Mouse (Mus musculus) retina, postnatal 1 day (tissue): ENCODE measurements at regions not wholly inside any gene's neighbourhood (a gene's known extent, or its start where the extent isn't known, plus 50 kb on each side); places are given as distances from the start of the nearest gene placed in this dataset.

Source experiments
- DNase-seq: peaks from one replicate; pipeline ENCODE4 v3.0.0-alpha.2; 2012

- DNase-seq = no peak
Observed at GRCm38 (mm10) chr12:25378036-25378645, 281.2 kb upstream of the Id2 start.

GRCm38 (mm10) chr12:25376451-25376850 lies 279.5 kb upstream of the Id2 start:
- peak; percentile 68 for DNase-seq

- DNase-seq = no peak
Observed at GRCm38 (mm10) chr12:25367541-25367940, 270.6 kb upstream of the Id2 start.

DNA sequence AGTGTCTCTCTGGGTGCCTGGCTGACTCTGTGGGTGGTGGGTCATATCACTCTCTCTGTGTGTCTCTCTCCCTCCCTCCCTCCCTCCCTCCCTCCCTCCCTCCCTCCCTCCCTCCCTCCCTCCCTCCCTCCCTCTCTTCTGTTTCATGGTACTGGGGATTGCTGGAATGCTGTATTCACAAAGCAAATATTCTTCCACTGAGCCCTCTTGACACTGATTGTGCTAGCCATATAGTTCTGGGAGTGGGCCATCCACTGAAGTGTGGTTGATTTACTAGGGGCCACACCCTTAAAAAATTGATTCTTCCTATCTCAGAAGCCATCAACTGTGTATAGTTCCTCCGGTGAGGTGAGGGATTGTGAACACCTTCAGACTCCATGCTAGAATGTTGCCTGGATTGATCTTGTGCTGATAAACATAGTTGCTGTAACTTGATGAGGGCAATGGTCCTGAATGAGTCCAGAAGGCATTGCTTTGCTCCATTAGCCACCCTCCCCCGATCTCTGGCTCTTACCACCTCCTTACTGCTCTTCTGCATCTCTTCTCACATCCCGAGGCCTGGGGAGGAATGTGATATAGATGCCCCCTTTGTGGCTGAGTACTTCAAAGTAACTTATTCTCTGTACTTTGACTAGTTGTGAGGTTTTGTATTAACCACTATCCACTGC lies 268.8 kb upstream of the Id2 start:
- no peak for DNase-seq

GRCm38 (mm10) chr12:25364966-25365568 lies 268.1 kb upstream of the Id2 start:
- no peak for DNase-seq

- no peak for DNase-seq
Observed at GRCm38 (mm10) chr12:25363839-25364238, 266.9 kb upstream of the Id2 start.

GRCm38 (mm10) chr12:25363341-25363740 lies 266.4 kb upstream of the Id2 start:
- no peak for DNase-seq

GRCm38 (mm10) chr12:25362771-25363170 lies 265.8 kb upstream of the Id2 start:
- no peak for DNase-seq

- DNase-seq = no peak
Observed at GRCm38 (mm10) chr12:25360726-25361125, 263.8 kb upstream of the Id2 start.

- no peak for DNase-seq
Observed at GRCm38 (mm10) chr12:25359931-25360330, 263.0 kb upstream of the Id2 start.

DNA sequence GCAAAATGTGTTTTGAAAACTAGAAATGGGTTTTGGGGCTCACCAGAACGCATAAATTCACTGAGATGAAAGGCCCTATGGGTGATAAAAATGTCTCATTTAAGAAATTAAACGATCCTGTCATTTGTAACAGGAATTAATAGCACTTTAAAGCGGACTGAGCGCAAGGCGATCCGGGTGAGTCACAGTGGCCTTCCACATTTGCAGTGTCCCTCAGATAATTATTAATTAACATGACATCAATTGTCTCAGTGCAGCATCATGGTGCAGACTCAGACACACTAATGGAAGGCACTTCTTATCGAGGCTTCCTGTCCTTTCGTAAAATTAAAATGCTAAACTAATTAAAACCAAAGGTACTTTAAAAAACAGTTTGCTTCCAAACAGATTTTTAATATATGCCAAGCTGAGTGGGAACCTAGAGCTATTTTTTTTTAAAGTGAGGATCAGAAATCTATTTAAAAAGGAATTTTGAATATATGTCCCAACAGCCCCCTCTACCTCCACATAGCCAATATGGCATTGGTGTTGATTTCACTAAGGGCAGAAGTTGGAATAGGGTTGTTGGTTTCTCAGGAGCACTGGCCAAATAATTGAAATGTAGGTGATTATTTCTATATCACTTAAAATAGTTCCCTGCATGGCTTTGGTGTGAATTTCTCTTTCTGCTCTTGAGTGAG lies 262.0 kb upstream of the Id2 start:
- peak; percentile 40 for DNase-seq

GRCm38 (mm10) chr12:25356774-25357173 lies 259.8 kb upstream of the Id2 start:
- DNase-seq = no peak

- DNase-seq = no peak
Observed at GRCm38 (mm10) chr12:25355217-25355616, 258.3 kb upstream of the Id2 start.

GRCm38 (mm10) chr12:25353402-25353896 lies 256.5 kb upstream of the Id2 start:
- peak; percentile 31 for DNase-seq

DNA sequence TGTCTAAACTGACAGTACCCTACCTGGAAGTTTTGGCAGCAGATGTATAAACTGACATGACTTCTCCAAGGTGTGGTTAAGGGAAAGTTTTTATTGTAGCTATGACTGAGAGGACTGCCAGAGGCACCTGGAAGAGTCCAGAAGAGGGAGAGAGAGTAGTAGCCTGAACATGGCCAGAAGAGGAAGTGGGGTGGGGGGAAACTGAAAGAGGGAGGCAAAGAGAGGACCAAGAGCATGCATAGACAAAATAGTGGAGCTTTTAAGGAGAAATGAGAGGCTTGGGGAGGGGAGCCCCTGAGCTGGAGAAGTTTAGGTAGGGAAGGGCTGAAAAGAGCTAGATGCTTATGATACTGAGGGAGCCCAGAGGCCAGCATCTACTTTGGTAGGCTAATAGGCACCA lies 255.2 kb upstream of the Id2 start:
- no peak for DNase-seq

- DNase-seq = peak; percentile 44
Observed at GRCm38 (mm10) chr12:25344354-25344753, 247.4 kb upstream of the Id2 start.

GRCm38 (mm10) chr12:25338771-25339170 lies 241.8 kb upstream of the Id2 start:
- DNase-seq = no peak

- no peak for DNase-seq
Observed at GRCm38 (mm10) chr12:25335930-25336329, 239.0 kb upstream of the Id2 start.

DNA sequence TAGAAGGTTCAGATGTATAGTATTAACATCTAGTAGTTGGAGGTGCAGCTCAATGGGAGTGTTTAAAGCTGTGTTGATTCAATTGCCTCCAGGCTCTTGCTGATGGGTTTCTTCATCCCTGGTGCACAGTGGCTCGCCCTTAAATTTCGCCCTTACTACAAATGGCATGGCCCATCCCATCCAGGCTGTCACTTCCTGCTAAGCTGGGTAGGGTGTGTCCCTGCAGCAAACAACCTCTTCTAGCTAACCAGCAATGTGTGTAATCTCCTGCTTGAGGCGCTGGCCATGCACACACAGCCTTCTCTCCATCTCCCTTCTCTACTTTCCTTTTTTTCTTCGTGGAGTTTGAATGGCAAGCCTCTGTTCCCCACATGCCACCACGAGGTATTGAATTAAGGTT lies 238.1 kb upstream of the Id2 start:
- DNase-seq = no peak

DNA sequence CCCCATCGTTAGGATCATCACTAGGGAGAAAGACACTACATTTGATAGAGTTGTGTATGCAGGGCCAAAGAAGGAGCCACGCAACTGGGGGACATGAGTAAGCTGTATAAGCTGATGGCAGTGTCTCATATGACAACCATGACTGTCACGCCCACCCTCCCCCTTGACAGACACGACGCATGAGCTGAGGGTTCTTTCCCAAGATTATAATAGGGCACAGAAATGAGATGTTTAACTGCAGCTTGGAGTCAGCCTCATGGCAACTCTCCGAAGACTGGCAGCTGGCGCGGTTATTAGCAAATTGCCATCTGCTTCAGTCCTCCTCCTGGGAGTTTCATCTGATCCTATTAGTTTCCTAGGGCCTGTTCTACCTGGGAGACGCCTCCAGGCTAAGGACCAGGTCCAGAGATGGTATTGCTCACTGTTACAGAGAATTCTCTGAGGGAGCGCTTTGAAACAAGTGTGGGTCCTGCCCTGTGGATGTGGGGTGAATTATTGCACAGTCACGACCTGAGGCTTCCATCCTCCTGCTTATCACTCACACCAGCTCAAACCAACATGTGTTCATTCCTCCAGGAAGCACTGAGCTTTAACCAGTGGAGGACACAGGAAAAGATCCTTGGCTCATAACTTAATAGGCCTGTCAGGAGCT lies 235.6 kb upstream of the Id2 start:
- peak; percentile 60 for DNase-seq

DNA sequence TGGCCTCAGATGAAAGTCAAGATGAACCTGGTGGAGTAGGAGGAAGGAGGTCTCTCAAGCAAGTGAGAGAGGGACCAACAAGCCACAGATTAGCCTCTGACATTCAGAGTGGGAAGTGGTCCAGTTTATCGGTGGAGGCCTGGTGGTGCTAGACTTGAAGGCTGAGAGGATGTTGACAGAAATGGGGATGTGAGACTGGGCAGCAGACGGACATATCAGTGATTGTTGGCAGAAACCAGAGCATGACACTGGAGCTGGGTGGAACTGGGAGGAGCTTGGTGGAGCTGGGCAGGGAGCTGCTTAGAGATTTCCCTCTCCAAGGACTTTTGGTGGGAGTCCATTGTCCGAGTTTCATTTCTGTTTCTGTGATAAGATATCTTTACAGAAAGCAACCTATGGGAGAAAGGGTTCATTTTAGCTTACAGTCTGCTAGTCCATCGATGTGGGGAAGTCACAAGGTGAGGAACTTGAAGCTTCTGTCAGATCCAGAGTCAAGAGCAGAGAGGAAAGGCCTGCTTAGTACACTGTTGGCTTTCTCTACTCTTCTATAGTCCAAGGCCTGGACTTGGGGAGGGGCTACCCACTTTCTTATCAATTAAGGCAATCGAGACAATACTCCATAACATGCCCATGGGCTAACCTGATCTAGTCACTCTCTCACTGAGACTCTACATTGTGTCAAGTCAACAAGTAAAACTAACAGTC lies 233.2 kb upstream of the Id2 start:
- DNase-seq = no peak

- no peak for DNase-seq
Observed at GRCm38 (mm10) chr12:25325901-25326300, 229.0 kb upstream of the Id2 start.

- DNase-seq = no peak
Observed at GRCm38 (mm10) chr12:25323171-25323570, 226.2 kb upstream of the Id2 start.
